Mouse (Mus musculus) G1E (cell line): Measurements from ENCODE around the gene D430042O09Rik.

Experiments used
- CTCF ChIP-seq: IDR thresholded peaks from 2 replicates; pipeline ENCODE4 v1.5.1; 2012; ENCODE audit warnings: low read depth, low read length, inconsistent platforms, mixed read lengths
- GATA1 ChIP-seq: IDR thresholded peaks from 2 replicates; pipeline ENCODE4 v1.6.1; 2012; ENCODE audit warnings: borderline replicate concordance, low read length, inconsistent platforms, mixed read lengths
- GATA2 ChIP-seq: IDR thresholded peaks from 2 replicates; pipeline ENCODE4 v1.6.1; 2012; ENCODE audit warnings: low read depth, low read length, inconsistent platforms, borderline replicate concordance
- POLR2AphosphoS5 ChIP-seq: IDR thresholded peaks from 2 replicates; pipeline ENCODE4 v1.6.1; 2012; ENCODE audit warnings: low read depth, low read length, inconsistent platforms; ENCODE audit not compliant: insufficient replicate concordance
- TAL1 ChIP-seq: conservative IDR thresholded peaks from 2 replicates; pipeline ENCODE4 v1.6.1; 2012; ENCODE audit warnings: low read depth, low read length, inconsistent platforms, mixed read lengths

DNA sequence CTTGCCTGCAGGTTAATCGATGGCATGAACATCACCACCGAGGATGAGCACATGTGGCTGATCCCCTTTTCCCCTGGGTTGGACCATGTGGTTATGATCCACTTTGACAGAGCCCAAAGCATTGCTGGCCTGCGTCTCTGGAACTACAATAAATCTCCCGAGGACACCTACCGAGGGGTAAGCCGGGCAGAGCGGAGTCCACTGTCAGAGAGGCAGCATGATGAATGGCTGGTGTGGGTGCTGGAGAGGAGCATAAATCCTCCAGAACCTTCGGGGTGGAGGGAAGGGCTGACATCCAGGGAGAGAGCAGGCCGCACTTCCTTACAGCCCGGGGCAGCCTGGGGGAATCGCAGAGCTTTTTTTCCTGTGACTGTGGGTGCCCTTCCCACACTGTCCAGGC lies 157.5 kb downstream of the D430042O09Rik start:
- TF ChIP-seq TAL1 (no peak), CTCF (no peak), GATA1 (no peak), POLR2AphosphoS5 (no peak), GATA2 (no peak)
